Mouse (Mus musculus) CH12.LX (cell line): ENCODE results near the gene Kansl3. TPM values are rescaled to one million over a fixed set of nuclear protein-coding genes. Genes with fewer than 3 reads are reported as not detected.

Experiments
- DNase-seq: peaks from one replicate; pipeline ENCODE4 v3.0.0-alpha.2; 2013; ENCODE audit errors: extremely low read depth
- H3K27ac ChIP-seq: 2 replicates; pipeline ENCODE4 v1.5.1; 2012; ENCODE audit warnings: low read depth, mild to moderate bottlenecking, control low read depth, moderate library complexity; ENCODE audit not compliant: insufficient read depth
- H3K27me3 ChIP-seq: replicated peaks from 2 replicates; pipeline ENCODE3; 2012; ENCODE audit warnings: inconsistent platforms
- H3K36me3 ChIP-seq, 2 experiments: replicated peaks in 1 of 2; 2 replicates each; pipeline versions ENCODE3 to v1.6.1; 2012; ENCODE audit warnings: inconsistent platforms in 1 of 2, low read length in 1 of 2, mild to moderate bottlenecking in 1 of 2, mixed read lengths in 1 of 2, moderate library complexity in 1 of 2; ENCODE audit not compliant: control insufficient read depth in 1 of 2, insufficient read depth in 1 of 2
- H3K4me1 ChIP-seq, 2 experiments: 2 replicates each; pipeline ENCODE4 v1.6.1; 2012; ENCODE audit warnings: inconsistent platforms in 1 of 2, moderate library complexity in 1 of 2; ENCODE audit not compliant: insufficient read depth in 2 of 2, control insufficient read depth in 1 of 2
- H3K4me2 ChIP-seq: 2 replicates; pipeline ENCODE4 v1.6.1; 2012; ENCODE audit warnings: low read depth, mild to moderate bottlenecking, control low read depth; ENCODE audit not compliant: poor library complexity, insufficient read depth, severe bottlenecking
- H3K4me3 ChIP-seq, 3 experiments: fragments of 150-350 bp in 1 of 3; sonication (generic) in 1 of 3; replicated peaks in 1 of 3; 2 replicates each; pipeline versions ENCODE3 to v1.5.1; 2011 to 2012; ENCODE audit warnings: low read depth in 2 of 3, low read length in 2 of 3, mild to moderate bottlenecking in 2 of 3, moderate library complexity in 2 of 3, control low read depth in 1 of 3, improper control_type of control experiment in 1 of 3, inconsistent platforms in 1 of 3, mixed read lengths in 1 of 3; ENCODE audit not compliant: poor library complexity in 1 of 3
- H3K79me2 ChIP-seq: replicated peaks from 2 replicates; pipeline ENCODE4 v1.6.1; 2012; ENCODE audit warnings: mild to moderate bottlenecking, moderate library complexity; ENCODE audit not compliant: control insufficient read depth, poor library complexity, insufficient read depth, severe bottlenecking; ENCODE audit errors: extremely low read depth
- H3K9ac ChIP-seq: 2 replicates; pipeline ENCODE4 v1.6.1; 2012; ENCODE audit warnings: low read depth, mild to moderate bottlenecking, control low read depth, moderate library complexity; ENCODE audit not compliant: insufficient read depth
- H3K9me3 ChIP-seq: replicated peaks from 2 replicates; pipeline ENCODE3; 2012; ENCODE audit warnings: low read length, inconsistent platforms, mixed read lengths
- BHLHE40 ChIP-seq: IDR thresholded peaks from 2 replicates; pipeline ENCODE4 v1.6.1; 2011; ENCODE audit warnings: mild to moderate bottlenecking, low read depth, low read length, improper control_type of control experiment
- CHD1 ChIP-seq: IDR thresholded peaks from 2 replicates; pipeline ENCODE4 v1.6.1; 2012; ENCODE audit warnings: low read depth, low read length, improper control_type of control experiment, inconsistent platforms
- CHD2 ChIP-seq: IDR thresholded peaks from 2 replicates; pipeline ENCODE4 v1.6.1; 2011; ENCODE audit warnings: low read length, improper control_type of control experiment
- ELF1 ChIP-seq: IDR thresholded peaks from 2 replicates; pipeline ENCODE4 v1.6.1; 2014; ENCODE audit warnings: low read depth, mild to moderate bottlenecking, inconsistent platforms, low read length, improper control_type of control experiment
- EP300 ChIP-seq: IDR thresholded peaks from 2 replicates; pipeline ENCODE4 v1.6.1; 2011; ENCODE audit warnings: low read length, improper control_type of control experiment
- GABPA ChIP-seq: IDR thresholded peaks from 2 replicates; pipeline ENCODE4 v1.6.1; 2012; ENCODE audit warnings: low read depth, low read length, improper control_type of control experiment, inconsistent platforms; ENCODE audit not compliant: insufficient replicate concordance
- IRF4 ChIP-seq: IDR thresholded peaks from 2 replicates; pipeline ENCODE4 v1.6.1; 2014; ENCODE audit warnings: low read depth, mild to moderate bottlenecking, inconsistent platforms, low read length, improper control_type of control experiment
- JUN ChIP-seq: IDR thresholded peaks from 2 replicates; pipeline ENCODE4 v1.6.1; 2011; ENCODE audit warnings: low read depth, mild to moderate bottlenecking, low read length, improper control_type of control experiment, moderate library complexity; ENCODE audit not compliant: insufficient read depth
- JUND ChIP-seq: conservative IDR thresholded peaks from 2 replicates; pipeline ENCODE4 v1.6.1; 2011; ENCODE audit warnings: low read depth, low read length, improper control_type of control experiment
- KAT2A ChIP-seq: IDR thresholded peaks from 2 replicates; pipeline ENCODE4 v1.6.1; 2012; ENCODE audit warnings: low read length, improper control_type of control experiment, inconsistent platforms; ENCODE audit not compliant: insufficient replicate concordance
- MAFK ChIP-seq: IDR thresholded peaks from 2 replicates; pipeline ENCODE4 v1.6.1; 2011; ENCODE audit warnings: low read length, improper control_type of control experiment; ENCODE audit not compliant: insufficient replicate concordance
- MAZ ChIP-seq: IDR thresholded peaks from 2 replicates; pipeline ENCODE4 v1.6.1; 2012; ENCODE audit warnings: low read depth, mild to moderate bottlenecking, inconsistent platforms, low read length, improper control_type of control experiment, moderate library complexity
- MEF2A ChIP-seq: IDR thresholded peaks from 2 replicates; pipeline ENCODE4 v1.6.1; 2014; ENCODE audit warnings: low read depth, mild to moderate bottlenecking, inconsistent platforms, low read length, improper control_type of control experiment, borderline replicate concordance
- NELFE ChIP-seq: IDR thresholded peaks from 2 replicates; pipeline ENCODE4 v1.6.1; 2011; ENCODE audit warnings: low read depth, low read length, improper control_type of control experiment
- NRF1 ChIP-seq: IDR thresholded peaks from 2 replicates; pipeline ENCODE4 v1.6.1; 2014; ENCODE audit warnings: low read depth, mild to moderate bottlenecking, inconsistent platforms, low read length, improper control_type of control experiment, moderate library complexity
- PAX5 ChIP-seq: IDR thresholded peaks from 2 replicates; pipeline ENCODE4 v1.6.1; 2012; ENCODE audit warnings: low read length, inconsistent platforms, mixed read lengths
- POLR2A ChIP-seq: IDR thresholded peaks from 2 replicates; pipeline ENCODE4 v1.6.1; 2011; ENCODE audit warnings: low read depth, mild to moderate bottlenecking, improper control_type of control experiment, low read length
- POLR2AphosphoS2 ChIP-seq: IDR thresholded peaks from 2 replicates; pipeline ENCODE4 v1.6.1; 2011; ENCODE audit warnings: low read depth, low read length, improper control_type of control experiment
- RAD21 ChIP-seq: IDR thresholded peaks from 2 replicates; pipeline ENCODE4 v1.6.1; 2011; ENCODE audit warnings: low read depth, mild to moderate bottlenecking, low read length, improper control_type of control experiment, moderate library complexity
- RCOR1 ChIP-seq: conservative IDR thresholded peaks from 2 replicates; pipeline ENCODE4 v1.6.1; 2012; ENCODE audit warnings: low read depth, mild to moderate bottlenecking, inconsistent platforms, low read length, improper control_type of control experiment
- SIN3A ChIP-seq: IDR thresholded peaks from 2 replicates; pipeline ENCODE4 v1.6.1; 2012; ENCODE audit warnings: low read length, improper control_type of control experiment, inconsistent platforms
- TBP ChIP-seq: conservative IDR thresholded peaks from 2 replicates; pipeline ENCODE4 v1.6.1; 2011; ENCODE audit warnings: low read depth, low read length, improper control_type of control experiment
- TCF12 ChIP-seq: IDR thresholded peaks from 2 replicates; pipeline ENCODE4 v1.6.1; 2014; ENCODE audit warnings: low read depth, mild to moderate bottlenecking, inconsistent platforms, low read length, improper control_type of control experiment
- USF1 ChIP-seq: IDR thresholded peaks from 2 replicates; pipeline ENCODE4 v1.6.1; 2014; ENCODE audit warnings: low read depth, mild to moderate bottlenecking, inconsistent platforms, low read length, improper control_type of control experiment
- USF2 ChIP-seq: conservative IDR thresholded peaks from 2 replicates; pipeline ENCODE4 v1.6.1; 2011; ENCODE audit warnings: low read depth, low read length, improper control_type of control experiment
- ZC3H11A ChIP-seq: IDR thresholded peaks from 2 replicates; pipeline ENCODE4 v1.6.1; 2012; ENCODE audit warnings: low read depth, mild to moderate bottlenecking, inconsistent platforms, low read length, improper control_type of control experiment
- ZMIZ1 ChIP-seq: IDR thresholded peaks from 2 replicates; pipeline ENCODE4 v1.6.1; 2012; ENCODE audit warnings: low read depth, mild to moderate bottlenecking, inconsistent platforms, low read length, improper control_type of control experiment
- ZNF384 ChIP-seq: IDR thresholded peaks from 2 replicates; pipeline ENCODE4 v1.6.1; 2012; ENCODE audit warnings: low read depth, low read length, improper control_type of control experiment, inconsistent platforms
- dilution Hi-C: fragments of 300-500 bp; cut with MboI; formaldehyde crosslinking; loops from 2 replicates; pipeline ENCODE4 v1.14.3; 2020; ENCODE audit warnings: low sequenced_read_pairs; ENCODE audit not compliant: extremely low pct_unique_long_range_greater_than_20kb, extremely low pct_ligation_motif_present
- in situ Hi-C: fragments of 300-500 bp; cut with MboI; formaldehyde crosslinking; loops from 3 replicates; pipeline ENCODE4 v1.14.3; 2019; ENCODE audit warnings: low sequenced_read_pairs, low pct_ligation_motif_present, low pct_unique_long_range_greater_than_20kb, mixed read lengths
- polyA plus RNA-seq: library from polyadenylated mRNA; unstranded; fragments of >175 nt; gene quantifications from 2 replicates; pipeline ENCODE4 v1.2.1, GENCODE M21; 2012; ENCODE audit warnings: low read depth; ENCODE audit not compliant: insufficient read length
- total RNA-seq, 2 experiments: library from RNA; depleted of rRNA; stranded (reverse); fragments of 300-350 nt in 1 of 2; fragments of >200 nt in 1 of 2; gene quantifications; 2 replicates each; pipeline ENCODE4 v1.2.3; 2012 to 2014

Gene Kansl3
- total and polyA plus RNA-seq, 3 experiments, result 14.3 to 21.2 (median 17.0) TPM

DNA sequence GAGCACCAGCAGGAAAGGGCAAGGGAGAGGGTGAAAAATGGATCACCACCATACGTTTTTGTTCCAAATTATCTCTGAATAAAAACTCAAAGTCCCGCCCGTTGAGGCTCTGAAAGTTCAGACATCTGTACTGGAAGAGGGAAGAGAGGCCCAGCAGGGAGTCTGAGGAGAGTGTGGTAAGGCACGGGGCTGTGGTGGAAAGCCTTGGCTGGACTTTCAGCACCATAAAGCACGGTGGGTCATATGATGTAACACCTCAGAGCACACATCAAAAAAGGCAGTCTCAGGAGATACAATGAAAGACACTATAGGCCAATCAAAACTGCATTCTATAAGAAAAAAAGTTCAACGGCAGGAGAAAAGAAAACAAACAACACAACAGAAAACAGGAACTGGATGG lies 37.2 kb downstream of the Kansl3 start:
- Histone ChIP-seq H3K27ac (no peak overlapping the region), H3K9ac (no peak overlapping the region), H3K79me2 (no peaks in the 10 kb centered on the region), H3K4me1 (no peaks in the 10 kb centered on the region), H3K36me3 (peaks cover 31 to 65% of the 10 kb centered on the region in 2 experiments), H3K4me2 (no peak overlapping the region), H3K4me3 (no peak overlapping the region), H3K27me3 (no peaks in the 10 kb centered on the region), H3K9me3 (no peaks in the 10 kb centered on the region)
- dilution Hi-C loops, result no loop called here
- in situ Hi-C loops, result no loop called here
- no peak for DNase-seq
- no peak for TF ChIP-seq RAD21
- no peak for TF ChIP-seq SIN3A
- TF ChIP-seq GABPA, result no peak
- TF ChIP-seq KAT2A, result no peak
- no peak for TF ChIP-seq JUND
- no peak for TF ChIP-seq RCOR1
- no peak for TF ChIP-seq IRF4
- no peak for TF ChIP-seq MAZ
- TF ChIP-seq TCF12, result no peak
- no peak for TF ChIP-seq USF2
- no peak for TF ChIP-seq TBP
- TF ChIP-seq ZMIZ1, result no peak
- TF ChIP-seq ZC3H11A, result no peak
- no peak for TF ChIP-seq POLR2AphosphoS2
- no peak for TF ChIP-seq JUN
- TF ChIP-seq NELFE, result no peak
- TF ChIP-seq NRF1, result no peak
- TF ChIP-seq CHD2, result no peak
- TF ChIP-seq PAX5, result no peak
- no peak for TF ChIP-seq USF1

DNA sequence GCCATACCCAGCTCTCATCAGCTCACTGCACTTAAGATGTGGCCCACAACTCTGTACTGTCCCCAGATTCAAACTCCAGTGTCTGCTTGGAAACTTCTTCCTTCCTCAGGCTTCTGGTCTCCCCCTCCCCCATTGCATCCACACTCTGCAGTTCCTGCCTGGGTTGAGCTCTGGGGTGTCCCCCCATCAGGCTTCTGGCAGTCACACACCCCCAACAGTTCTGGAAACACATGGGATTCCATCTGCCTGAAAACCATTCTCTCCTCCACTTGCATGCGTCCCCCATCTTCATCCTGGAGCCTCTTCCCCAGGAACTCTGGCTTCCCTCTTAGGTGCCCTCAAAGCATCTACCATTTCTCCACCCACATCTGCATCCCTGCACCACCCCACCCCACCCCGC lies 42.2 kb downstream of the Kansl3 start:
- dilution Hi-C loops, result no loop called here
- TF ChIP-seq CHD1 (no peak), POLR2A (no peak), ZC3H11A (no peak), JUND (no peak), EP300 (no peak), BHLHE40 (no peak), ZMIZ1 (no peak), SIN3A (no peak), PAX5 (no peak), ELF1 (no peak), USF1 (no peak), MEF2A (no peak), ZNF384 (no peak), MAFK (no peak), NELFE (no peak)
- TF ChIP-seq, all 38 proteins: peak for 0
- H3K9me3 ChIP-seq, result no peaks in the 10 kb centered on the region
- peaks cover 5 to 42% of the 10 kb centered on the region in 2 experiments for H3K36me3 ChIP-seq
- no peak for DNase-seq
- H3K27me3 ChIP-seq, result no peaks in the 10 kb centered on the region
- peaks cover 9 to 13% of the 10 kb centered on the region in 2 experiments for H3K4me1 ChIP-seq
- no peak overlapping the region for H3K9ac ChIP-seq
- no peak overlapping the region for H3K4me3 ChIP-seq
- H3K4me2 ChIP-seq, result no peak overlapping the region
- no peaks in the 10 kb centered on the region for H3K79me2 ChIP-seq
- H3K27ac ChIP-seq, result no peak overlapping the region
- in situ Hi-C loops, result loop anchor here (10.0 kb wide), 1 partner anchor 148 kb away; the partner anchor contains the start of gene Cnnm4
